Mouse (Mus musculus) forebrain, embryonic 13.5 days (tissue): ENCODE data around the gene Man2a2. TPM values are rescaled to one million over a fixed set of nuclear protein-coding genes. Genes with fewer than 3 reads are reported as not detected.
A peak's percentile ranks its signal among the peaks of the same experiment; 100 is the strongest.

Experiments
- ATAC-seq: fragments of 200-750 bp; cut with Nextera tagmentation; 2 replicates; pipeline ENCODE4 v1.8.0; 2017
- H3K27ac ChIP-seq: fragments of 300-500 bp; sonication (generic); 2 replicates; pipeline ENCODE4 v1.5.1; 2015; ENCODE audit warnings: inconsistent platforms, mild to moderate bottlenecking, moderate library complexity
- H3K27me3 ChIP-seq: fragments of 300-500 bp; sonication (generic); 2 replicates; pipeline ENCODE4 v1.6.1; 2015; ENCODE audit warnings: mild to moderate bottlenecking, inconsistent platforms
- H3K36me3 ChIP-seq: fragments of 300-500 bp; sonication (generic); 2 replicates; pipeline ENCODE4 v1.6.1; 2015; ENCODE audit warnings: mild to moderate bottlenecking, inconsistent platforms; ENCODE audit not compliant: poor library complexity, severe bottlenecking
- H3K4me1 ChIP-seq: fragments of 300-500 bp; sonication (generic); 2 replicates; pipeline ENCODE4 v1.6.1; 2015; ENCODE audit warnings: inconsistent platforms
- H3K4me2 ChIP-seq: fragments of 300-500 bp; sonication (generic); 2 replicates; pipeline ENCODE4 v1.6.1; 2015; ENCODE audit warnings: inconsistent platforms, mild to moderate bottlenecking, moderate library complexity
- H3K4me3 ChIP-seq: fragments of 300-500 bp; sonication (generic); 2 replicates; pipeline ENCODE4 v1.5.1; 2015; ENCODE audit warnings: mild to moderate bottlenecking, inconsistent platforms
- H3K9ac ChIP-seq: fragments of 300-500 bp; sonication (generic); 2 replicates; pipeline ENCODE4 v1.6.1; 2015; ENCODE audit warnings: mild to moderate bottlenecking, inconsistent platforms
- H3K9me3 ChIP-seq: fragments of 300-500 bp; sonication (generic); replicated peaks from 2 replicates; pipeline ENCODE4 v1.6.1; 2016; ENCODE audit warnings: inconsistent platforms
- WGBS: fragments of 180-500 bp; shearing (Covaris S2); methylation state at CpG from one replicate; pipeline ENCODE4 v1.1.7; 2015; 5-methylcytosine and 5-hydroxymethylcytosine counted together
- polyA plus RNA-seq: library from polyadenylated mRNA; unstranded; fragments of >200 nt; fragmentation: Nextera tagmentation; extraction: Ambion mirVana; gene quantifications from 2 replicates; pipeline ENCODE4 v1.2.1, GENCODE M21; 2015

Gene Man2a2
- polyA plus RNA-seq, 1 experiment from 2014 or later: 15.5 TPM

DNA sequence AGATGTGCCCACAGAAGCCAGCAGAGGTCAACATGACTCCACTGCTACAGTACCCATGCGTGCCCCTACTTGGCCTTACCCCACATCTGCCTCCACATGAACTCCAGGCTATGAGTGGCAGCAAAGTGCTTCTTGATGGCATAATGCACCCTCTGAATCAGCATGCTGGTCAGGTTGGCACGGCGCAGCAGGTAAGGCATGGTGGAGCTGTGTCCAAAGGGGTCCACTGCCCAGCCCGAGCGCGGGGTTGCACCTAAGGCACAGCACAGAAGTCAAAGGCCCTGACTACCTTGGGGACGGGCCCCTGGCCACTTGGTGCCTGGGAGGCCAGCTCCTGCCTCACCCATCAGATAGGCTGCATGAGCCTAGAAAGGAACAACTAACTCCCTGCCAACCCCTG lies 3.9 kb downstream of the Man2a2 start:
- no peaks in the 10 kb centered on the region for H3K9me3 ChIP-seq
- 98% methylated on average over 7 of the region's 7 CpGs for WGBS
- no peak overlapping the region for H3K27ac ChIP-seq
- H3K36me3 ChIP-seq: peaks cover 57% of the 10 kb centered on the region
- peaks cover 15% of the 10 kb centered on the region for H3K4me1 ChIP-seq
- no peaks in the 10 kb centered on the region for H3K27me3 ChIP-seq
- H3K9ac ChIP-seq: no peak overlapping the region
- H3K4me3 ChIP-seq: no peak overlapping the region
- no peak for ATAC-seq
- no peak overlapping the region for H3K4me2 ChIP-seq

DNA sequence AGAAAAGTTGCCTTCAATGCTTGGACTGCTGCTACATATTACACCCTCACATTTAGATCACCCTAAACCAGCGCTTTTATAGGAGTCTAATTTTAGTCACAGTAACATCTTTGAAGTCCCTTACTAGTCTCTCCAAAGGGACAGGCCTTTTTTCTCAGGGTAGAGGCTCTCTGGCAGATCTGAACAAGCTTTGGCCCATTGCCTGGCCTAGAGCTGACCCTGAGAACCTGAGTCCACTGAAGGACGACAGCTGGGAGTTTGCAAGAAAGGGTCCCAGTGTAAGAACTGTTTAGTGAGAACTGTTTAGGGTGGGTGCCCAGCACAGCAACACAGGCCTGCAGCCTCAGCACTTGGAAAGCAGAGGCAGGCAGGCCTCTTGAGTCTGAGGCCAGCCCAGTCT lies 5.4 kb downstream of the Man2a2 start:
- WGBS: 83% methylated on average over 2 of the region's 2 CpGs
- no peaks in the 10 kb centered on the region for H3K27me3 ChIP-seq
- no peak for ATAC-seq
- H3K9me3 ChIP-seq: no peaks in the 10 kb centered on the region
- no peak overlapping the region for H3K4me3 ChIP-seq
- no peak overlapping the region for H3K27ac ChIP-seq
- peaks cover 72% of the 10 kb centered on the region for H3K36me3 ChIP-seq
- H3K9ac ChIP-seq: no peak overlapping the region
- peaks cover 15% of the 10 kb centered on the region for H3K4me1 ChIP-seq
- no peak overlapping the region for H3K4me2 ChIP-seq

DNA sequence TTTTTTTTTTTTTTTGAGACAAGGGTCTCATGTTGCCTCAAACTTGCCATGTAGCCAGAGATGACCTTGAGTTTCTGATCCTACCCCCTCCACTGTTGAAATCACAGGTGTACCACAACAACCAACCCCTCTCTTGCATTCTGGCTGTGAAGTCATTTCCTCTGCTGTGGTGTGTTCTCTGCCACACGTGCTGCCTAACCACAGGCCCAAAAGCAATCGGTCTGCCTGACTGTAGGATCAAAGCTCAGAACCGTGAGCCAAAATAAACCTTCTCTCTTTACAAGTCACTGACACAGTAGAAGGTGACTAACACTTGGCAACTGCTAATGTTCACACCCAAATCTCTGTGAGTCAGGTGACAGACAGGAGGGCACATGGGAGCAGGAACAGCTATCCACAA lies 10.7 kb downstream of the Man2a2 start:
- WGBS: 79% methylated on average over 3 of the region's 3 CpGs
- Histone ChIP-seq H3K27ac (no peak overlapping the region), H3K4me1 (peaks cover 11% of the 10 kb centered on the region), H3K27me3 (no peaks in the 10 kb centered on the region), H3K9me3 (no peaks in the 10 kb centered on the region), H3K36me3 (peaks cover 95% of the 10 kb centered on the region), H3K9ac (no peak overlapping the region), H3K4me3 (no peak overlapping the region), H3K4me2 (no peak overlapping the region)
- ATAC-seq: no peak

DNA sequence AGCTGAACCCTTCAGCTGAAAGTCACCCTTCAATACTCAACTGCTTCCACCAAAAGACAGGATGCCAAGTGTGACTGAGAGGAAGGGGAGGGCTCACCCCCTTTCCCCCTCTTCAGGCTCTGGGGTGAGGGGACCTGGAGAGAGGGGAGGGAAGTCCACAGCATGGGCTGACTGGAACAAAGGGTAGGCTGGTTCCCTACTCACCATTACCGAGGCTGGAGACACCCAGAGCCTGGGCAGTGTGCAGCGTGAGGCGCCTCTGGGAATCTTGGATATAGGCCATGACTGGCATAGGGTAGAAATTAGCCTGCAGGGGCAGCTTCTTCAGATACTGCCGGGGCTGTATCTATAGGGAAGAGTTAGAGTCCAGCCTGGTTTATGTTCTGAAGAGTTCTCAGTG lies 13.1 kb downstream of the Man2a2 start:
- H3K9ac ChIP-seq: no peak overlapping the region

DNA sequence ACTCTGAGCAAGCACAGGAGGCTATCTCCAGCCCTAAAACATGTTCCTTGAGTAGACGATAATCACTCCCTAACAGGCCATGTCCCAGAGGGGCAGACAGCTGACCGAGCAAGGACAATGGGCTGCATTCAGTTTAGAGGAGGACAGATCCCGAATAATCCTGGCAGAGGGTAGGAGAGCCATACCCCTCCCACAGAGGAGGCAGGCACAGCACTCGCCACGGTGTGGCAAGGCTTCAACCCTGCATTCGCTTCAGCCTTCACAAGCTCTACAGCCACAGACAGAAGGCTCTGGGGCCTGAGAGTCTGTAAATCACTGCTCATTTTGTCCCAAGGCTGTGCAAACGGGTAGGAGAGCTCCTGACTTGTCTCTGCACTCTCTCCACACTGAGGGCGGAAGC lies 14.0 kb downstream of the Man2a2 start:
- 13% methylated on average over 8 of the region's 8 CpGs for WGBS
- Histone ChIP-seq H3K4me3 (no peak overlapping the region), H3K27me3 (no peaks in the 10 kb centered on the region), H3K9me3 (no peaks in the 10 kb centered on the region), H3K4me1 (peaks cover 11% of the 10 kb centered on the region), H3K9ac (peak overlapping the region; percentile 31; the same call in 1 of the 2 replicates), H3K27ac (peak overlapping the region; percentile 54), H3K4me2 (no peak overlapping the region), H3K36me3 (peaks cover 91% of the 10 kb centered on the region)
- no peak for ATAC-seq

More for the DNA sequence above, 13.1 kb downstream of the Man2a2 start:
- Histone ChIP-seq H3K36me3 (peaks cover 91% of the 10 kb centered on the region), H3K4me2 (no peak overlapping the region), H3K27ac (no peak overlapping the region), H3K9me3 (no peaks in the 10 kb centered on the region), H3K4me3 (no peak overlapping the region), H3K27me3 (no peaks in the 10 kb centered on the region), H3K4me1 (peaks cover 11% of the 10 kb centered on the region)
- ATAC-seq: no peak
- WGBS: 57% methylated on average over 4 of the region's 4 CpGs

DNA sequence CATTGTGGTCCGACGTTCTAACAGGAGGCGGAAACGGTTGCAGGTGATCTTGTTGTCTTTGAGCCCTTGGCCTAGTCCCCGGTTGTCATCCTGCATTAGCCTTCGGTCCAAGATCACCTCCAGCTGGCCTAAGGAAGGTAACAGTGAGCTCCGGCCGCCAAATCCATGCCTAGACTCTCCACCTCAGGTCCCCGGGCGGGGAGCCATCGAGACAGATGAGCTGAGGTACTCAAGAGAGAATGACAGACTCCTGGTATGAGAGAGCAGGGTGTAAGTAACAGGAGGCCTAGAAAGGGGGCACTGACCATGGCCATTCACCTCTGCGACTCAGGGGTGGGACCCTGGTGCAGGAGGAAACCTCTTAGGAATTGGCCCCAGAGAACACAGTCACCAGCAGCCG lies 14.8 kb downstream of the Man2a2 start:
- Histone ChIP-seq H3K4me3 (no peak overlapping the region), H3K27me3 (no peaks in the 10 kb centered on the region), H3K9me3 (no peaks in the 10 kb centered on the region), H3K4me2 (no peak overlapping the region), H3K36me3 (peaks cover 88% of the 10 kb centered on the region), H3K4me1 (peaks cover 11% of the 10 kb centered on the region), H3K27ac (peak overlapping the region; percentile 54; the same call in 1 of the 2 replicates), H3K9ac (0 out of 2 replicates have a peak overlapping the region, but pooled peaks have one; percentile 31)
- ATAC-seq: no peak
- WGBS: 86% methylated on average over 13 of the region's 13 CpGs

DNA sequence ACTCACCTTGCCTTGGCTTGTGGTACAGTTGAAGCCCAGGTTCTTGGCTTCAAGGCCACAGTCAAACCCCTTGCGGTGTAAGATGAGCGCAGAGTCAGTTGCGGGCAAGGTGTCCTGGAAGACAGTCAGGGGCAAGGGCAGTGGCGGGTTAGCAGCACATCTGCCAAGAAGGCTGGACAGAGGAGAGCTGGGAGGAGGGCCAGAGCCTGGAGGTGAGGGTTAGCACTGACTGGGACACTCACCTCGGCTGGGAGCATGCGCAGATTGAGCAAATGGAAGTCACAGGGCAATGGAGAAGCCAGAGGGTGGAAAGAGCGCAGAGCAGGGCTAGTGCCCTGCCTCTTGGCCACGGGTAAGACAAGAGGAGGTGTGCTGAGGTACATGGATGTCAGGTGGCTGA lies 18.3 kb downstream of the Man2a2 start:
- no peak overlapping the region for H3K4me2 ChIP-seq
- no peak overlapping the region for H3K4me3 ChIP-seq
- WGBS: 93% methylated on average over 8 of the region's 8 CpGs
- H3K9ac ChIP-seq: no peak overlapping the region
- no peaks in the 10 kb centered on the region for H3K27me3 ChIP-seq
- H3K36me3 ChIP-seq: peaks cover 74% of the 10 kb centered on the region
- peaks cover 11% of the 10 kb centered on the region for H3K4me1 ChIP-seq
- no peak overlapping the region for H3K27ac ChIP-seq
- no peaks in the 10 kb centered on the region for H3K9me3 ChIP-seq
- ATAC-seq: no peak

DNA sequence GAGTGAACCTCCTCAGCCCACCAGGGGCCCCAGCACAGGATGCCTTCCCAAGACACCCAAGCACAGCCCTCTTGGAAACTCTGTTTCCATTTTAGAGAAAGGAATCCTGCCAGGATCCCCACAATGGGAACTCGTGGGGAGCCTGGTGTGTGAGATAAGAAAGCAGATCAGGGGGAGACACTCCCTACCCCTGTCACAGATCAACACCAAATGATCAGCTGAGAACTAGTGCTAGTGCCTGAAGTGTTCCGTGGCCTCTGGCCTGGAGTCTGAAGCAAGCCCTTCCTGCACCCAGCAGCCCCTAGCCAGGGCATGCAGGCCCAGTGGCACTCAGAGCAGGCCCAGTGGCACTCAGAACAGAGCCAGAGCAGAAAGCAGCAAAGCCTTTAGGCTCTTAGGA lies 20.4 kb downstream of the Man2a2 start:
- ATAC-seq: no peak
- Histone ChIP-seq H3K4me1 (no peaks in the 10 kb centered on the region), H3K4me2 (no peak overlapping the region), H3K9ac (no peak overlapping the region), H3K9me3 (no peaks in the 10 kb centered on the region), H3K36me3 (peaks cover 56% of the 10 kb centered on the region), H3K4me3 (no peak overlapping the region), H3K27ac (no peak overlapping the region), H3K27me3 (no peaks in the 10 kb centered on the region)
- WGBS: 73% methylated on average over 2 of the region's 2 CpGs

DNA sequence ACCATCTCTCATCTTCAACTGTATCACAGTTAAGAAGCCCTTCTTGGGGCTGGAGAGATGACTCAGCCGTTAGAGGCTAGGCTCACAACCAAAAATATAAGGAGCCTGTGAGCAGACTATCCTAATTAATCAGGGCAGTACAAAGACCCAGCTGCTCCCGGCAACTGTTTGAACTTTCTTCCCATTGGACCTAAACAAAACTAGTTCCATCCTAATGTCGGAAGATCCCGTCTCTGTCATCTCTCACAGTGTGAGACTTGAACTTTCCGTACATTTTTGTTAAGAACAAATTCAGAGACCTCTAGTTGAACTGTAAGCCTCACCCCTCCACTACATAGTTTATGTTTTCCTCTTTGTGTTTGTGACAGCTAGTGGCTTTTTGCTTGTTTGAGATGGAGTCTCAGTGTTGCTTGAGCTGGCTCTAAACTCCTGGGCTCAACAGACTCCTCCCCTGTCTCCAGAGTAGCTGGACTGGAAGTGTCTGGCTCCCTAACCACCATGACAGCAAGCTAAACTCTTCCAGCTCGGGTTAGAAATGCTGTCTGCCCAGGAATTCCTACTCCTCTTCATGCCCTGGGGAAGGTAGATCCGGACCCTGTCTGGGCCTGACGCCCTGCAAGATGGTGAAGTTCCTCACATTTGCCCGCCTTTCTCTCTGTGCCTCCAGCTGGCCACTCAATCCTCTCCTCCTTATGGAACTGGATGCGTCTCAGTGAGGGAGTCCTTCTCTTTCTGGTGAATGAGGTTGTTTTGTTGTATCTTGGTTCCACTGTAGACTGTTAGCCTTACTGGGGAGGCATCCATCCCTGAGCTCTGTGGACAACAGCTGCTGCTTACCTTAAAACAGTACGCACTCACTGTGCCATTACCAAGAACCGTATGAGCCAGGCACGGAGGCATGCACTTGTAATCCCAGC lies 23.2 kb downstream of the Man2a2 start:
- H3K9ac ChIP-seq: no peak overlapping the region
- H3K4me1 ChIP-seq: peaks cover 7% of the 10 kb centered on the region
- no peak overlapping the region for H3K4me2 ChIP-seq
- H3K4me3 ChIP-seq: no peak overlapping the region
- H3K36me3 ChIP-seq: peaks cover 41% of the 10 kb centered on the region
- H3K9me3 ChIP-seq: no peaks in the 10 kb centered on the region
- H3K27ac ChIP-seq: no peak overlapping the region
- H3K27me3 ChIP-seq: no peaks in the 10 kb centered on the region
- WGBS: 77% methylated on average over 13 of the region's 13 CpGs
- ATAC-seq: no peak

DNA sequence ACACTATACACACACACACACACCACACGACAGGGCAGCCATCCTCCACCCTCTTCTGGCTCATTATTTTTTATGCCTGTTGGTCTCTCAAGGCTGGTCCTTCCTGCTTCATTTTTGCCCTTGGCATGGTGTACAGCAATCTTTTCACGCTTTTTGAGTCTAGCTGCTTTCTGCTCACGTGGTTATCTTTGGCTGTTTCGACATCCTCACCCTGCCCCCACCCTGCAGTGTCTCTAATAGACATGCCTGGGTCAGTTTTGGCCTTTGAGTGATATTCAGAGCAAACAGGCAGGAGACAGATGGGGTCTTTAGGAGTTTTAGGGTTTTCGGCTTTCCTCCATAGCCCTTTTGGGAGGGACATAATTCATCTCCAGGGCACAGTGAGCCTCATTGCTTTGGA lies 24.3 kb downstream of the Man2a2 start:
- H3K36me3 ChIP-seq: peaks cover 32% of the 10 kb centered on the region
- no peak overlapping the region for H3K4me2 ChIP-seq
- peaks cover 16% of the 10 kb centered on the region for H3K4me1 ChIP-seq
- H3K9me3 ChIP-seq: no peaks in the 10 kb centered on the region
- no peak overlapping the region for H3K9ac ChIP-seq
- H3K4me3 ChIP-seq: no peak overlapping the region
- H3K27me3 ChIP-seq: no peaks in the 10 kb centered on the region
- WGBS: 87% methylated on average over 5 of the region's 5 CpGs
- no peak for ATAC-seq
- no peak overlapping the region for H3K27ac ChIP-seq

DNA sequence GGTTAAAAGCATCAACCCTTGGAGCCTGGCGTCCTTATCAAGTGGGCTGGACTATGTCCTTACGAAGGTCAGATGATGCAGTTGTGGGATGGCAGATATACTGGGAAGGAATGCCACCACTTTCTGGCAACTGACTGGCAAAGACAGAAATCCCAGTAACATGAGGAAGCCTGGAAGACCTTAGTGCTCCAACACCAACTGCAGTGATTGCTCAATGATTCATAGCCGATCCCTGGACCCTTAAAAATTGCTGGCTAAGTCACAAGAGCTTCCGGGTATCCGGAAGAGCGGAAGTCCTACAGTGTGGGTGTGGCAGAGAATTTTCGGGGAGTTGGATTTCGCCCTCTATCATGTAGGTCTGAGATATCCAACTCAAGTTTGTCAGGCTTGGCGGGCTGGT lies 25.0 kb downstream of the Man2a2 start:
- WGBS: 96% methylated on average over 9 of the region's 9 CpGs
- no peak for ATAC-seq

DNA sequence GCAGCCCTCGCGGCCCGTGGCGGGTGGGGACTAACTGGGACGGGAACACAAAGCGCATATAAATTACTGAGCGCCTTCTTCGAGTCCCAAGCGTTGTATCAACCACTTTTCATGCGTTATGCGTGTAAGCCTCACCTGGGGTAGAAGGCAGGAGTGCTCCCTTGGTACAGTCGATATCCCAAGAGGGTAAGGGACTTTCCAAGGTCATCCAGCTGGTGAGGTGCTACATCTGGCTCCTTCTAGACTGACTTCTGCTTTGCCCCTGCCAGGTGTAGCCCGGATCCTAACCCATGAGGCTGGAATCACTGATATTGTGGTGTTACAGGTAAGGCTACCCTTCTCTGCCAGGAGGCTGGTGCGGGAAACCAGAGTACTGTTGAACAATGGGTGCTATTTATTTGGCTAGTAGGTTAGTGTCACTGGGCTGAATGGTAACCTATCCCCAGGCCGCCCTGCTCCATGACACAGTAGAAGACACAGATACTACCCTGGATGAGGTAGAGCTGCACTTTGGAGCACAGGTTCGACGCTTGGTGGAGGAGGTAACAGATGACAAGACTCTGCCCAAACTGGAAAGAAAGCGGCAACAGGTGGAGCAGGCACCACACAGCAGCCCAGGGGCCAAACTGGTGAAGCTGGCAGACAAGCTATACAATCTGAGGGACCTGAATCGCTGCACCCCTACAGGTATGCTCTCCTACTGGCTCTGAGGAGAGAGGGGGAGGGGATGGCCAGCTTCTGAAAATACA lies 27.7 kb downstream of the Man2a2 start:
- H3K9ac ChIP-seq: peak overlapping the region; percentile 78
- H3K9me3 ChIP-seq: no peaks in the 10 kb centered on the region
- H3K27ac ChIP-seq: peak overlapping the region; percentile 80
- H3K4me3 ChIP-seq: peak overlapping the region; percentile 55
- H3K4me2 ChIP-seq: peak overlapping the region; percentile 69
- WGBS: 25% methylated on average over 19 of the region's 19 CpGs
- peaks cover 39% of the 10 kb centered on the region for H3K4me1 ChIP-seq
- H3K36me3 ChIP-seq: 0 out of 2 replicates have a peak, but pooled peaks cover 8% of the 10 kb centered on the region
- H3K27me3 ChIP-seq: no peaks in the 10 kb centered on the region
- peak; percentile 8; the same call in 1 of the 2 replicates for ATAC-seq

More for the DNA sequence above, 25.0 kb downstream of the Man2a2 start:
- Histone ChIP-seq H3K4me3 (no peak overlapping the region), H3K9ac (no peak overlapping the region), H3K9me3 (no peaks in the 10 kb centered on the region), H3K4me1 (peaks cover 20% of the 10 kb centered on the region), H3K4me2 (no peak overlapping the region), H3K27ac (no peak overlapping the region), H3K36me3 (peaks cover 26% of the 10 kb centered on the region), H3K27me3 (no peaks in the 10 kb centered on the region)
